Comparison of ENCODE assay signal across 8 mouse cellular contexts in genomic region chr2:168280729-168281581, GRCm38 (mm10). TPM values are rescaled to one million over a fixed set of nuclear protein-coding genes. Genes with fewer than 3 reads are reported as not detected.
DNase-seq lines count a peak whose midpoint lies in the region; ATAC-seq lines count a peak whose summit lies in the region.

No protein-coding gene starts in this region.

- WGBS in midbrain, embryonic 12.5 days = 1% methylated on average over 53 of the region's 82 CpGs

- H3K27ac ChIP-seq in midbrain, embryonic 12.5 days (replicated peaks) = no peak overlapping the region

- peak overlapping the region; percentile 92 for H3K4me2 ChIP-seq in midbrain, embryonic 12.5 days (replicated peaks)

- ATAC-seq in midbrain, embryonic 12.5 days (ENCODE audit: low FRiP score, low read depth) = peak; percentile 66

- peak overlapping the region; percentile 37; the same call in 1 of the 2 replicates for H3K9ac ChIP-seq in midbrain, embryonic 12.5 days (replicated peaks)

- peaks cover 63% of the 10 kb centered on the region for H3K27me3 ChIP-seq in midbrain, embryonic 12.5 days

- peak; percentile 35 for DNase-seq in right cerebral cortex, adult 18-20 months
- DNase-seq in right cerebral cortex, adult 2 months (ENCODE audit: low spot score in 2 of 2) = no peak
- DNase-seq in embryo, embryonic 11.5 days (ENCODE audit: low read depth, low spot score) = peak; percentile 56
- peak; percentile 48 to 54 for DNase-seq in heart, postnatal 14 days
- peak; percentile 61 to 75 for DNase-seq in kidney, postnatal 36 days
- peak; percentile 55 for DNase-seq in urinary bladder, postnatal 14 days (ENCODE audit: low spot score)
- no peak for DNase-seq in frontal cortex, postnatal 36 days (ENCODE audit: low spot score in 2 of 2)

- peaks cover 24% of the 10 kb centered on the region for H3K4me1 ChIP-seq in midbrain, embryonic 12.5 days

- no peaks in the 10 kb centered on the region for H3K36me3 ChIP-seq in midbrain, embryonic 12.5 days

- intact Hi-C loops in heart, postnatal 14 days (cut with DNase I) = no loop called here

- H3K9me3 ChIP-seq in midbrain, embryonic 12.5 days = no peaks in the 10 kb centered on the region

- peak overlapping the region; percentile 52 for H3K4me3 ChIP-seq in midbrain, embryonic 12.5 days

RNA-seq across cellular contexts. Expression of gene Kcng1, which starts 0.6 kb away (rescaled TPM):
- total RNA-seq in heart, postnatal 14 days (2021) = under 1 TPM; 0.33 to 0.41 TPM
- polyA plus RNA-seq in midbrain, embryonic 12.5 days (2016; fragmentation: Nextera tagmentation; extraction: Ambion mirVana) = 2.3 and 3.2 TPM in 2 replicates

RNA-seq across cellular contexts. Expression of gene Mocs3, which starts 50.5 kb away (rescaled TPM):
- 1 to 10 TPM; 5.9 to 6.7 TPM for total RNA-seq in heart, postnatal 14 days (2021)
- 11.3 and 11.7 TPM in 2 replicates for polyA plus RNA-seq in midbrain, embryonic 12.5 days (2016; fragmentation: Nextera tagmentation; extraction: Ambion mirVana)

RNA-seq across cellular contexts. Expression of gene Dpm1, which starts 50.6 kb away (rescaled TPM):
- total RNA-seq in heart, postnatal 14 days (2021) = 10 to 100 TPM; 66.1 to 73.9 TPM
- 87.5 and 99.0 TPM in 2 replicates for polyA plus RNA-seq in midbrain, embryonic 12.5 days (2016; fragmentation: Nextera tagmentation; extraction: Ambion mirVana)

RNA-seq across cellular contexts. Expression of gene Gm20716, which starts 50.8 kb away (rescaled TPM):
- total RNA-seq in heart, postnatal 14 days (2021) = 10 to 100 TPM; 16.9 to 19.3 TPM
- 23.6 and 24.7 TPM in 2 replicates for polyA plus RNA-seq in midbrain, embryonic 12.5 days (2016; fragmentation: Nextera tagmentation; extraction: Ambion mirVana)

Comparison
In these comparisons a context has a peak if more than half of its experiments do, and no peak if none do; other contexts are left out.
1. DNase-seq: peak in right cerebral cortex, adult 18-20 months (single experiment), embryo, embryonic 11.5 days (single experiment), heart, postnatal 14 days (2 of 2), kidney, postnatal 36 days (2 of 2) and urinary bladder, postnatal 14 days (single experiment); none in right cerebral cortex, adult 2 months (0 of 2) and frontal cortex, postnatal 36 days (0 of 2).